16 mouse cellular contexts compared by ENCODE assay signal in genomic region chr7:79831145-79831544, GRCm38 (mm10). TPM values are rescaled to one million over a fixed set of nuclear protein-coding genes. Genes with fewer than 3 reads are reported as not detected.
DNase-seq lines count a peak whose midpoint lies in the region; ATAC-seq and TF ChIP-seq lines count a peak whose summit lies in the region.
"Had no signal": no experiment of that assay in that cellular context is flagged by ENCODE, and none has a peak within 500 bp of the region (broad histone marks: within the 10 kb centered on the region; RNA-seq: fewer than 3 reads in every experiment).

No protein-coding gene starts in this region.

- ATAC-seq in heart, embryonic 12.5 days (ENCODE audit: insufficient number of reproducible peaks, low FRiP score): peak; percentile 61
- ATAC-seq in liver, embryonic 11.5 days (replicated peaks; ENCODE audit: low FRiP score): no peak
- no peak for ATAC-seq in lung, embryonic 15.5 days (ENCODE audit: borderline replicate concordance, extremely low read depth, low FRiP score, low TSS enrichment)
- ATAC-seq in stomach, embryonic 16.5 days (ENCODE audit: insufficient read depth, low FRiP score): no peak
- ATAC-seq in megakaryocyte progenitor cell, adult 5-6 weeks (replicated peaks; ENCODE audit: poor library complexity): no peak
- ATAC-seq: intestine, embryonic 15.5 days had no signal

- WGBS in heart, embryonic 12.5 days: 60% methylated on average over 6 of the region's 6 CpGs
- WGBS in liver, adult 2 months: 23% methylated on average over 6 of the region's 6 CpGs
- 67% methylated on average over 6 of the region's 6 CpGs for WGBS in liver, embryonic 11.5 days
- 41% methylated on average over 6 of the region's 6 CpGs for WGBS in lung, embryonic 15.5 days
- WGBS in stomach, embryonic 16.5 days: 52% methylated on average over 6 of the region's 6 CpGs

- no peak overlapping the region for H3K4me2 ChIP-seq in heart, embryonic 12.5 days
- H3K4me2 ChIP-seq in liver, embryonic 11.5 days: no peak overlapping the region
- H3K4me2 ChIP-seq in lung, embryonic 15.5 days: no peak overlapping the region
- H3K4me2 ChIP-seq in stomach, embryonic 16.5 days (ENCODE audit: low read depth, low read length): no peak overlapping the region
- H3K4me2 ChIP-seq: intestine, embryonic 15.5 days; neural tube, embryonic 15.5 days had no signal

- TF ChIP-seq CTCF in liver, adult 2 months (IDR thresholded peaks at IDR 0.05; ENCODE audit: low read depth, low read length): no peak

- intact Hi-C loops in heart, postnatal 14 days (cut with DNase I): no loop called here

- H3K36me3 ChIP-seq in heart, embryonic 12.5 days: peaks cover 5% of the 10 kb centered on the region
- peaks cover 21% of the 10 kb centered on the region for H3K36me3 ChIP-seq in liver, adult 2 months (ENCODE audit: control insufficient read depth, insufficient read depth, low read length)
- no peaks in the 10 kb centered on the region; the same call in 1 of the 2 replicates for H3K36me3 ChIP-seq in liver, embryonic 11.5 days (ENCODE audit: control insufficient read depth, insufficient read depth, low read length)
- no peaks in the 10 kb centered on the region for H3K36me3 ChIP-seq in lung, embryonic 15.5 days
- no peaks in the 10 kb centered on the region for H3K36me3 ChIP-seq in stomach, embryonic 16.5 days (ENCODE audit: control insufficient read depth, insufficient read depth, low read length)
- H3K36me3 ChIP-seq: intestine, embryonic 15.5 days; neural tube, embryonic 15.5 days had no signal

- no peak for TF ChIP-seq POLR2A in liver, adult 2 months (IDR thresholded peaks at IDR 0.05; ENCODE audit: extremely low read depth, insufficient read depth, low read length)

- peak overlapping the region; percentile 31 for H3K27ac ChIP-seq in heart, embryonic 12.5 days (ENCODE audit: poor library complexity, severe bottlenecking)
- peak overlapping the region; percentile 84 for H3K27ac ChIP-seq in liver, adult 2 months (replicated peaks; ENCODE audit: insufficient read depth, low read depth, low read length)
- no peak overlapping the region for H3K27ac ChIP-seq in liver, embryonic 11.5 days (ENCODE audit: low read depth, low read length)
- peak overlapping the region; percentile 20 for H3K27ac ChIP-seq in lung, embryonic 15.5 days
- H3K27ac ChIP-seq in stomach, embryonic 16.5 days (ENCODE audit: low read length): peak overlapping the region; percentile 60
- H3K27ac ChIP-seq: neural tube, embryonic 15.5 days had no signal

- no peak overlapping the region for H3K4me3 ChIP-seq in heart, embryonic 12.5 days
- H3K4me3 ChIP-seq in liver, adult 2 months (ENCODE audit: insufficient read depth, low read depth, low read length): no peak overlapping the region
- H3K4me3 ChIP-seq in liver, embryonic 11.5 days (ENCODE audit: low read depth, low read length): no peak overlapping the region
- H3K4me3 ChIP-seq in lung, embryonic 15.5 days: no peak overlapping the region
- H3K4me3 ChIP-seq in stomach, embryonic 16.5 days (replicated peaks; ENCODE audit: low read length): no peak overlapping the region
- H3K4me3 ChIP-seq: intestine, embryonic 15.5 days; megakaryocyte, embryonic 14.5 days; neural tube, embryonic 15.5 days had no signal

- H3K27me3 ChIP-seq in heart, embryonic 12.5 days (replicated peaks): no peaks in the 10 kb centered on the region
- H3K27me3 ChIP-seq in liver, adult 2 months (ENCODE audit: control insufficient read depth, insufficient read depth, low read length): no peaks in the 10 kb centered on the region
- no peaks in the 10 kb centered on the region for H3K27me3 ChIP-seq in liver, embryonic 11.5 days (replicated peaks; ENCODE audit: control insufficient read depth, insufficient read depth, low read length)
- no peaks in the 10 kb centered on the region for H3K27me3 ChIP-seq in lung, embryonic 15.5 days
- H3K27me3 ChIP-seq in stomach, embryonic 16.5 days (ENCODE audit: control insufficient read depth, insufficient read depth, low read length): no peaks in the 10 kb centered on the region
- H3K27me3 ChIP-seq: intestine, embryonic 15.5 days; neural tube, embryonic 15.5 days had no signal

- H3K79me2 ChIP-seq in liver, adult 2 months (ENCODE audit: control insufficient read depth, insufficient read depth, low read length): no peaks in the 10 kb centered on the region

- H3K4me1 ChIP-seq in heart, embryonic 12.5 days (replicated peaks): 0 out of 2 replicates have a peak, but pooled peaks cover 4% of the 10 kb centered on the region
- H3K4me1 ChIP-seq in liver, adult 2 months (ENCODE audit: control insufficient read depth, insufficient read depth, low read length): peaks cover 13% of the 10 kb centered on the region
- H3K4me1 ChIP-seq in liver, embryonic 11.5 days (replicated peaks; ENCODE audit: control insufficient read depth, insufficient read depth, low read length): no peaks in the 10 kb centered on the region
- peaks cover 9% of the 10 kb centered on the region; the same call in 1 of the 2 replicates for H3K4me1 ChIP-seq in lung, embryonic 15.5 days
- peaks cover 11% of the 10 kb centered on the region; the same call in 1 of the 2 replicates for H3K4me1 ChIP-seq in stomach, embryonic 16.5 days (ENCODE audit: control insufficient read depth, insufficient read depth, low read length)
- H3K4me1 ChIP-seq: megakaryocyte, embryonic 14.5 days; neural tube, embryonic 15.5 days had no signal

- H3K9me3 ChIP-seq in heart, embryonic 12.5 days (replicated peaks): no peaks in the 10 kb centered on the region
- H3K9me3 ChIP-seq in liver, embryonic 11.5 days (ENCODE audit: control insufficient read depth, low read length): no peaks in the 10 kb centered on the region
- H3K9me3 ChIP-seq in lung, embryonic 15.5 days: no peaks in the 10 kb centered on the region
- no peaks in the 10 kb centered on the region for H3K9me3 ChIP-seq in stomach, embryonic 16.5 days (replicated peaks; ENCODE audit: control insufficient read depth, low read length)
- H3K9me3 ChIP-seq: intestine, embryonic 15.5 days; megakaryocyte, embryonic 14.5 days; neural tube, embryonic 15.5 days had no signal

- no peak for DNase-seq in heart, postnatal 14 days
- peak; percentile 80 for DNase-seq in liver, adult 2 months (ENCODE audit: extremely low read depth, low read depth, low spot score)
- no peak for DNase-seq in liver, embryonic 11.5 days (ENCODE audit: low spot score)
- no peak for DNase-seq in yolk sac, embryonic 10.5 days (ENCODE audit: low spot score)
- DNase-seq: adrenal gland, adult 8-10 months; cerebellum, adult 9-11 months; liver had no signal

- H3K9ac ChIP-seq in heart, embryonic 12.5 days: no peak overlapping the region
- peak overlapping the region; percentile 7; the same call in 1 of the 2 replicates for H3K9ac ChIP-seq in liver, adult 2 months (ENCODE audit: low read depth, low read length)
- H3K9ac ChIP-seq in liver, embryonic 11.5 days (ENCODE audit: low read depth, low read length): no peak overlapping the region
- no peak overlapping the region for H3K9ac ChIP-seq in lung, embryonic 15.5 days
- H3K9ac ChIP-seq in stomach, embryonic 16.5 days (ENCODE audit: low read length): no peak overlapping the region
- H3K9ac ChIP-seq: intestine, embryonic 15.5 days; neural tube, embryonic 15.5 days had no signal

RNA-seq across cellular contexts. Expression of gene Mesp2, which starts 20.6 kb away (rescaled TPM):
- 0.17 and 0.37 TPM in 2 replicates for polyA plus RNA-seq in heart, embryonic 12.5 days (2016; fragmentation: Nextera tagmentation; extraction: Ambion mirVana)
- under 1 TPM; 0.10 to 0.19 TPM for total RNA-seq in heart, postnatal 14 days (2021)
- 0.07 and 0.09 TPM in 2 replicates for total RNA-seq in liver, adult 2 months (2014; rRNA removed)
- 0.23 and 0.24 TPM in 2 replicates for polyA plus RNA-seq in liver, adult 2 months (2012; rRNA removed)
- 0.11 and 0.21 TPM in 2 replicates for polyA plus RNA-seq in liver, embryonic 11.5 days (2014; fragmentation: Nextera tagmentation; extraction: Ambion mirVana)
- 0.48 and 0.56 TPM in 2 replicates for polyA plus RNA-seq in lung, embryonic 15.5 days (2015; fragmentation: Nextera tagmentation; extraction: Ambion mirVana)
- 1.3 TPM in 2 replicates for polyA plus RNA-seq in stomach, embryonic 16.5 days (2015; fragmentation: Nextera tagmentation; extraction: Ambion mirVana)
- 0.10 TPM in 1 of 2 replicates, not detected in the other for total RNA-seq in megakaryocyte progenitor cell, adult 5-6 weeks (2015)
- total RNA-seq in megakaryocyte progenitor cell, adult 5-6 weeks (2017): 0.27 TPM in 1 of 2 replicates, not detected in the other
- polyA plus RNA-seq: embryonic facial prominence, embryonic 11.5 days had no signal

RNA-seq across cellular contexts. Expression of gene Anpep, which starts 29.7 kb away (rescaled TPM):
- polyA plus RNA-seq in heart, embryonic 12.5 days (2016; fragmentation: Nextera tagmentation; extraction: Ambion mirVana): 6.7 and 9.7 TPM in 2 replicates
- 10 to 100 TPM; 21.4 to 25.3 TPM for total RNA-seq in heart, postnatal 14 days (2021)
- total RNA-seq in liver, adult 2 months (2014; rRNA removed): 31.4 and 56.5 TPM in 2 replicates
- 92.5 and 100 TPM in 2 replicates for polyA plus RNA-seq in liver, adult 2 months (2012; rRNA removed)
- polyA plus RNA-seq in liver, embryonic 11.5 days (2014; fragmentation: Nextera tagmentation; extraction: Ambion mirVana): 24.2 and 28.5 TPM in 2 replicates
- 3.0 and 5.4 TPM in 2 replicates for polyA plus RNA-seq in lung, embryonic 15.5 days (2015; fragmentation: Nextera tagmentation; extraction: Ambion mirVana)
- 54.7 and 59.3 TPM in 2 replicates for polyA plus RNA-seq in stomach, embryonic 16.5 days (2015; fragmentation: Nextera tagmentation; extraction: Ambion mirVana)
- total RNA-seq in megakaryocyte progenitor cell, adult 5-6 weeks (2015): 1.2 and 2.3 TPM in 2 replicates
- total RNA-seq in megakaryocyte progenitor cell, adult 5-6 weeks (2017): not detected in 2 replicates

RNA-seq across cellular contexts. Expression of gene Mesp1, which starts 37.6 kb away (rescaled TPM):
- polyA plus RNA-seq in heart, embryonic 12.5 days (2016; fragmentation: Nextera tagmentation; extraction: Ambion mirVana): not detected in 2 replicates
- not detected for total RNA-seq in heart, postnatal 14 days (2021)
- total RNA-seq in liver, adult 2 months (2014; rRNA removed): 0.18 and 0.20 TPM in 2 replicates
- not detected in 2 replicates for polyA plus RNA-seq in liver, adult 2 months (2012; rRNA removed)
- not detected in 2 replicates for polyA plus RNA-seq in liver, embryonic 11.5 days (2014; fragmentation: Nextera tagmentation; extraction: Ambion mirVana)
- polyA plus RNA-seq in lung, embryonic 15.5 days (2015; fragmentation: Nextera tagmentation; extraction: Ambion mirVana): not detected in 2 replicates
- polyA plus RNA-seq in stomach, embryonic 16.5 days (2015; fragmentation: Nextera tagmentation; extraction: Ambion mirVana): 0.17 TPM in 1 of 2 replicates, not detected in the other
- total RNA-seq in megakaryocyte progenitor cell, adult 5-6 weeks (2015): not detected in 2 replicates
- total RNA-seq in megakaryocyte progenitor cell, adult 5-6 weeks (2017): not detected in 2 replicates
- total RNA-seq: adrenal gland, adult 8-10 months had no signal
- polyA plus RNA-seq: hindbrain, embryonic 11.5 days; neural tube, embryonic 15.5 days had no signal
